In genomic region chr16:6206431-6206830, GRCm38 (mm10) we compare ENCODE assay signal across 15 mouse cellular contexts.
"Had no signal": no experiment of that assay in that cellular context is flagged by ENCODE, and none has a peak within 500 bp of the region (broad histone marks: within the 10 kb centered on the region; RNA-seq: fewer than 3 reads in every experiment).

No protein-coding gene starts in this region.

- H3K27ac ChIP-seq: neural tube, embryonic 15.5 days; stomach, embryonic 15.5 days; stomach, postnatal 0 days had no signal

- H3K27me3 ChIP-seq: neural tube, embryonic 15.5 days; stomach, embryonic 15.5 days had no signal

- H3K9me3 ChIP-seq: neural tube, embryonic 15.5 days; stomach, embryonic 15.5 days had no signal

- H3K4me1 ChIP-seq: neural tube, embryonic 15.5 days; stomach, embryonic 15.5 days had no signal

- H3K9ac ChIP-seq: neural tube, embryonic 15.5 days; stomach, embryonic 15.5 days had no signal

- H3K4me2 ChIP-seq: neural tube, embryonic 15.5 days; stomach, embryonic 15.5 days had no signal

- DNase-seq: retina, postnatal 1 day; right cerebral cortex, adult 18-20 months; right cerebral cortex, postnatal 14 days; right cerebral cortex, postnatal 25 days; right cerebral cortex, postnatal 4 days; spleen, adult 18-20 months; thymus, adult 18-20 months; thymus, adult 2 months; thymus, postnatal 14 days; thymus, postnatal 25 days; thymus, postnatal 36 days; thymus, postnatal 4 days had no signal

- H3K36me3 ChIP-seq: neural tube, embryonic 15.5 days; stomach, embryonic 15.5 days had no signal

- H3K4me3 ChIP-seq: neural tube, embryonic 15.5 days; stomach, embryonic 15.5 days had no signal
